Mouse (Mus musculus) lung, postnatal 10 days (tissue): ENCODE measurements around the gene Allc.

ENCODE experiments used
- DNase-seq: peaks from one replicate; pipeline ENCODE4 v3.0.0; 2021

Gene Allc

DNA sequence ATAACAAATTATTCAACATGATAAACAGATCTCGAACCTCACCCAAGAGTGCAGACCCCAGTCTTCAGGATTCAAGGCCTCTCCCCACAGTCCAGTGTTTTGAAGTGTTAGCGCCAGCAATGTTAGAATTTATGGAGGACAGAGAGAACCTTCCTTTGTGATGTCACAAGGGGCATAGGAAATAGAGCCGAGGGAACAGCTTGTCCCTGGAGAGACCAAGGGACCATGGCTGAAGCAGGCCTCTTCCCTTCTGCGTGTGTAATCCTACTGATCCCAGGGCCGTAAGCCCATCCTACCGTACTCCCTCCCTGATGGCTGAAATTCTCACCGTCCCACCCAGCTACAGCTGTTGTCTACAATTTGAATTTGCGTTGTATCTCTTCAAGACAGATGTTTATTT, at the start of gene Allc:
Gene Allc, minus strand, starts transcription at position 101 of the 400 bp plus-strand sequence.
- no peak for DNase-seq

DNA sequence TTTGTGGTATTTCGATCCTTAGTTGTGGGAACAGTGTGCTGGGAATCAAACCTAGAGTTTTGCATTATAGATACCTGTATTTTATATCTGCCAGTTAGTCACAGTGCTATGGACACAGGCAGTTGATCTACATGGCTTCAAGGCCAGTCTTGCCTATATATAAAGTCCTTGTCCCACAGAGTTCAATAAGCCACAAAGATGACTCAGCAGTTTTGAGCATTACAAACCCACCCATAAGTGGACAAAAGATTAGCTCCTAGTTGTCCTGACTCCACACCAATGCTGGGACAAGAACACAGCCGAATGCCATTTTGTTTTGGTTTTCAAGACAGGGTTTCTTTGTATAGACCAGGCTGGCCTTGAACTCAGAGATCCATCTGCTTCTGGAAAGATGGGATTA, 46.1 kb upstream of the Allc start:
- no peak for DNase-seq

DNA sequence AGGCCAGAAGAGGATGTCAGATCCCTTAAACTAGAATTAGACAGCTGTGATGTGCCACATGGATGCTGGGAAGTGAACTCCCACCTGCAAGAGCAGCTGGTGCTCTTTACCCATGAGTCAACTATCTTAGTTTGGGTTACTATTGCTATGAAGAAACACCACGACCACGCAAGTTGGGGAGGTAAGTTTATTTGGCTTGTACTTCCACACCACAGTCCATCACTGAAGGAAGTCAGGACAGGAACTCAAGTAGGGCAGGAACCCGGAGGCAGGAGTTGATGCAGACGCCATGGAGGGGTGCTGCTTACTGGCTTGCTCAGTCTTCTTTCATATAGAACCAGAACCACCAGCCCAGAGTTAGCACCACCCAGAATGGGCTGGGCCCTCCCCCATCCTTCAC, 44.8 kb upstream of the Allc start:
- DNase-seq = no peak

DNA sequence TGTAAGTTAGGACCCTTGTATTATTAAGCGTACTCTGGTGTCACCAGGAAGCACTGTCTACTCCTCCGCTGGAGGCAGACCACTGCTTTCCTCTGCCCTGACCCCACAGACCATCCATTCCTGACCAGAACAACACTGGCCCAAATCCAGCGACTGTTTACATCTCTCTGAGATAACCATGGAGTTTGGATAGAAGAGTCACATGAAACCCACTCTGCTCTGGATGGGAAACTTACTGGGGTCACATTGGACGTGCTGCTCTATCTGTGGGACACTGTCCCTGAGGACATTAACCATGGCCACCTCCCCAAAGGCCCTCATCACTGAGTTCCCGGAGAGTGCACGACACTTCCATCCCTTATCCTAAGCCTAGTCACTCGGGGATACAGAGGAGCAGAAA, 43.1 kb upstream of the Allc start:
- DNase-seq = no peak

DNA sequence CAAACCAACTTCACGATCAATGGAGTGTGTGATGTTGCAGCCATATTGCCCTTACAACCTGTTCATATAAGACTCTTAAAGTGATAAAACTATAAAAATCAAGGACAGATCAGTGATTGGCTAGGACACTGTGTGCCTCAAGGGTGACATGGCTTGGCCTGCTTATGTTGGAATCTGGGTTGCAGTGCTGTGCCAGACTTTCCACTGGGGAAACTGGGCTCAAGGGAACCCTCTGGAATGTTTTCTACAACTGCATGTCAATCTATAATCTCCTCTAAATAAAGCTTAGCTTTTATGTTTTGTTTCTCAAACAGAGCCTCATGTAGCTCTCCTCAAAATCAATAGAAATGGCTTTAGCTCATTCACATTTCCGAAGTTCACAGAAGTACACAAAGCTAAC, 41.9 kb upstream of the Allc start:
- no peak for DNase-seq

DNA sequence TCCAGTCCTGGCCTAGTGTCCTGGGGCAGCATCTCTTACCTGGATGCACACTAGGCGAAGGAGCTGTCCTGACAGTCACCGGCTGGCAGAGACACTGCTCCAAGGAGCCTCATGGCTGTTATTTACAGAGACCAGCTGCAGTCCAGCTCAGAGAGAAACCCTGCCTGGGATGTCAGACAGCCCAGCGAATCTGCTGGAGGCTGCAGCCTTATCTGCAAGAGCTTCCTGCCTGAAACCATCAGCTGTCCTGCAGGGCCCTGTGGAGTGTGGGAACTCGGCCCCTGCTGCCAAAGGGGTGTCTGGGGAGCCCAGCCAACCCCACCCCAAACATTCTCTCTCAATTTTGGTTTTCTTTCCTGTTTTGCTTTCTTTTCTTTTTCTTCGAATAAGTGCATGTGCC, 40.9 kb upstream of the Allc start, which contains the start of gene Colec11:
Gene Colec11, minus strand, starts transcription at position 183 of the 400 bp plus-strand sequence.
- peak; percentile 29 for DNase-seq

DNA sequence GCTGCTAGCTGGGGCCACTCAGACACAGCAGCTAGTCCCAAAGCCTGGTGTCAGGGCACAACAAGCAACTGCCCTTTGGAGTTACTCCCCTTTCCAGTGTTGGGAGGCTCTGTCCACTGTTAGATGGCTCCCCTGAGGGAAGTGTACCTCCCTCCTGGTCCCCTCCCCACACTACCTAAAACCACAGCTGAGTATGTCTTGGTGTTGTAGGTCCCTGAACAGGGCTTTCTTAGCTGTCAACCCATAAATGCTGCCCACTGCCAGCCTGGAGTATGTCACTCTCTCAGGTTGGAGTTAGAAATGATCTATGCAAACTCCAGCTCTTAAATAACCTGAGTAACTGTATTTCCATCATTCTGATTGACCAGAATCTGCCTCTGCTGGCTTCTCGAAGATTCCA, 40.3 kb upstream of the Allc start:
- no peak for DNase-seq

DNA sequence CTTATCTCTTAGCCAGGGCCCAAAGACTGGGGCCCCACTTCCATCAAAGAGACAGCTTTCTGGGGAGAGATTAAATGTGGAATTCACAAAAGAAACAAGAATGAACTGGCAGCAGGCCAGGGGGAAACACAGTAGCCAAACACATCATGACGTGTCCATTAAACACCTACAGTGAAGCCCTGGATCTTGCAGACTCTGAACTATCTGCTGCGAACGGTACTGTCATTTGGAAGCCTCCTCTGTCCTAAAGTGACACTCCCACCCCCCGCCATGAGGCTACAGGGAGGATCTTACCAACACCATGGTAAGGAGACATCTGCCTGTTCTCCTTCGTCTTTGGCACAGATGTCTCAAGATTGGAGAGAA, 39.8 kb upstream of the Allc start:
- DNase-seq = peak; percentile 29

DNA sequence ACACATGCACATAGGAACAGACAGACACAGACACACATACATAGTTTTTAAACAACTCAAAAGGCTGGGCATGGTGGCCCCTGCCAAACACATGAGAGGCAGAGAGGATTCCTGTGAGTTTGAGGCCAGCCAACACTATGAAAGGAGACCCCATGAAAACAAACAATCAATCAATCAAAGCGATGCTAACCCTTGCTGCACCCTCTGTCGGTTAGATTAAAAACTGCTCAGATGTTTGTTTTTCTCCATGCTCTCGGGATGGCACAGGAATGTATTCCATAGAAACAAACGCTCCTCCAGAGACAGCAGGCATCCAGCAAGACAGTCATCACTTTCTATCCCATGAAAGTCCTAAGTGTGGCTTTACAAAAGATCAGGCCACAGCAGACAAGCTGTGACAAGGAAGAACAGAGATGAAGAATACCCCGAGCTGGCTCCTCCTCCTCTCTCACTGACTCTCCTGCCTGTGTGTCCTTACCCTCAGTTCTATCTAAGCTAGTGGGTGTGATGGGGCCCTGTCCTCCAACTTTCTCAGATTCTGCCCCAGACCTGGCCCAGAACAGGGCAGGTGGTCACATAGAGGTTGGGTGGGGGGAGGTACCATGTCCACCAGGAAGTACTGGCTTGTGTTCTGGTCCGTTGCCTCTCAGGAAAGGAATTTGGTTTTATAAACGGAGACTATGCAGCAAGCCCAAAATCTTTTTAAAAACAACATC, 39.3 kb upstream of the Allc start:
- DNase-seq = no peak

DNA sequence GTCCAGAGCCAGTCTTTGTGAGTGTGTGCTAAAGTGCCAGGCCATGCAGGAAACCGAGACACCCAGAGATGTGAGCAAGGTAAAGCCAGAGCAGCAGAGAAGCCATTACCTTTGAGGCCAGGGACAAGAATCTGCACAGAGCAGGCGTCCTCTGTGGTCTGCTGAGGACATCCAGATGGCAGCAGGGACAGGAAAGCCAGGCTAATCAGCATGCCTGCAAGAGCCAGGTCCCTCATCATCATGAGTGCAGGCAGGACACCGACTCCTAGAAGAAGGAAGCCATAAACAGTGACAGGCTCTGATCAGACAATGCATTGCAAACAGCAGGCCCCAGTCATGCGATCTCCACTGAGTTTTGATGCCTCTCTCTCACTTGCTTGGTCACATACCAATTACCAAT, 35.0 kb upstream of the Allc start:
- DNase-seq = no peak

DNA sequence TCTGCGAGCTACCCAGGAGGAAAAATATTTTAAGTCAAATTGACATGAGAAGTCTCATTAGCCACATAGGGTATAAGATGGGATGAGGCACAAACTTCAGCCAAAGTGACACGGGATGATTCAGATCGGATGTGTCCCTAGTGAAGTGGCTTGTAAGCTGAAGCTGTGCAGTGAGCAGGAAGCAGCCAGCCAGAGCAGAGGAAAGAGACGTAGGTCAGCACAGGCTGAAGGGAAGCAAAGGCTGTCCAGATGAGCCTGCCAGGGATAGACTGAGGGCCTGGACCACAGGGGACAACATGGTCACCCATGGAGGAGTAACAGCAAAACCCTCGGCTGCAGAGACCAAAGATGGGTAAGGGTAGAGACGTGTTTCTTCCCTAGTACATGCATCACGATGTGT, 32.1 kb upstream of the Allc start:
- peak; percentile 28 for DNase-seq

DNA sequence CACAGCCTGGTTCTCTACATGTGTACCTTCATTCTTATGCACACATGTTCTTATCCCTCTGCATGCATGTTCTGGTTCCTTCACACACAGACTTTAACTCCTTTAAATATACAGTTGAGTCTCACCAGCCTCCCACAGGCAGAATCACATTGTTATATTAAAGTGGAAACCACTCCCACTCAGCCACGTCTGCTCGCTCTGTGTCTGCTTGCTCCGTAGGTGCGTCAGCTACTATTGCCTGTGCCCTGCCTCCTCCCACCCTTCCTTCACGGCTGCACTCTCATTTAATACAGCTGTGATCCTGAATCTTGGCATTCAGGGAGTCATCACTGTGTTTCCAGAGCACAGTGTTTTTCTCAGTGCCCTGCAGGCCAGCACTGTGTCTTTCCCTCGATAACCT, 30.1 kb upstream of the Allc start:
- DNase-seq = no peak

DNA sequence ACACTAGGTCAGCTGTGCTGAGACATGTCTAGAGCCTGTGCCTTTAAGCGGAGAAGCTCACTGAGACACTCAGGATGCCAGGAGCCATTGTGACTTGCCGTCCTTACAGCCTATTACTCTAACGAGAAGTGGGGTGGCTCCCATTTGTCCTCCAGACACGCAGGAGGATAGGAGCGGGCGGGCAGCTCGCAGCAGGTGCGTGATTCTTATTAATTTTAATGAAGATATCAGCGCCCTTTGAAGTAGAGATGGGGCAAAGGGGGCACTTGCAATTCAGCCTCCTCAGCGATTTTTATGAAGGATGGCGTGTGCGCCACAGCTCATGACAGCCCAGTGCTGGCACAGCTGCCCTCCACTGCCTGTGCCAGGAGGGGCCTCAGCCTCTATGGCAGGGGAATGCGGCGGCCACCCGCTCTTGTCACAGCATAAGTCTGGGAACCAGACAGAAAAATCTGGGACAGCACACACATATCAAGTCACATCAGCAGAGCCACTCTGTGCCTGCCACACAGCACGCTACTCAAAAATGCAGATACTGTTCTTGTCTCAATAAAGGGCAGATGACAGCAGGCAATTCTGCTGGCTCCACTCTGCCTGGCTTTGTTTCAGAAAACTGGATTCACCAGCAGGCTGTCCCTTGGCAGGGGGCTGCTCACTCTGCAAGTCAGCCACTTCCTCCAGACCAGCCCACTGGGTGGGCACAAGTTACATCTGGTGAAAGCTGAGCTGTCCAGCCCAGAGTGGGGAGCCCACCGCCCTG, 25.4 kb upstream of the Allc start:
- DNase-seq = peak; percentile 18

DNA sequence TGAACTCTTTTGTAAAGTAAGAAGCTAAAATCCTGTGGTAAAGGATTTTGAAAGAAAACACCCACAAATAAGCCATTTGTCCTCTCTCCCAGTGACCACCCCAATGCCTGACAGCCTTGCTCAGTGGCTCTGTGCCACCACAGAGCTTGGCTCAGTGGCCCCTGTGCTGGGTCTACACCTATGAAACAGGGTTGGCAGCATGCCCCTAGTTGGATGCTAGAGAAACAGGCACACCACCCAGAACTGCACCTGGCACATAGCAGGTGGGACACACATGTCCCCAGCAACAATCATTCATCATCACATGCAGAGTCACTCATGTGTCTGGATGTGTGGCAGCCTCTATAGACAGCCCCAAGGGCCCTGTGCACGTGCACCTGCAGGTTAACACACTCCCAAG, 21.2 kb upstream of the Allc start:
- no peak for DNase-seq

DNA sequence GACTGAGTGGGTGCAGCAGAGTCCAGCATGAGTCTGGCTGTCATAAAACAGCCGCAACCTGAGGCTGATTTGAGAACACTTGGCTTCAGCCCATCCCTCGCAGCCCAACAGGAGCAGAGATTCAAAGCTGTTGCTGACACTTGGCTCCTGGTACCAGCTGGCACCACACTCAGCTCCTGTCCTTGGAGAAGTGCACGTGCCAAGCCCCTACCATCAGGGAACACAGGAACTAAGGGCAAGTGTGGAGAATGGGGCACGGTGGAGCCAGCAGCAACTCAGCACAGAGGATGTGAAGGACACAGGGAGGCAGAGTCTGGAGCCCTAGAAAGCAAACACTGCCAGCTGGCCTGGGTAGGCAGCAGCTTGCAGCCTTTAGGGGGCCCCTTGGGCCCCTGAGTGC, 19.9 kb upstream of the Allc start:
- DNase-seq = no peak

DNA sequence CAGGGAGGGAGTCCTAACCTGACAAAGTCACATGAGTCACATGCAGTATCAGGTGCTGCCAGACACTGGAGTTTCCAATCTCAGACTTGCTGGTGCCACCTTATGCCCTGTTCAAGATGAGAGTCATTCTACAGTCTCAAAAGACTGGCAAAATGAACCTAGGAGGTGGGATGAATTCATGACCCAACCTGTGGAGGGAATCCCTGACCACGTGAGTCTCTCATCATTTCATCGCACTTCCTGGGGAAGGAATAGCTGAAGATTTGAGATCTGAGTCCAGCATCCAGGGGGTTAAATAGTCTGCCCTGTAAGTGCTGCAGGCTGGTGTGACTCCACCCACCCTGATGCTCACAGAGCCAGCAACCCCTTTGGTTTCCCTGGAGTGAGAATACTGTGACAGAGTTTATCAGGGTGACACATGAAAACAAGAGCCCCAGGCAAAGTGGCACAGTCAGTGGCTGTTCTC, 16.2 kb upstream of the Allc start:
- DNase-seq = no peak

DNA sequence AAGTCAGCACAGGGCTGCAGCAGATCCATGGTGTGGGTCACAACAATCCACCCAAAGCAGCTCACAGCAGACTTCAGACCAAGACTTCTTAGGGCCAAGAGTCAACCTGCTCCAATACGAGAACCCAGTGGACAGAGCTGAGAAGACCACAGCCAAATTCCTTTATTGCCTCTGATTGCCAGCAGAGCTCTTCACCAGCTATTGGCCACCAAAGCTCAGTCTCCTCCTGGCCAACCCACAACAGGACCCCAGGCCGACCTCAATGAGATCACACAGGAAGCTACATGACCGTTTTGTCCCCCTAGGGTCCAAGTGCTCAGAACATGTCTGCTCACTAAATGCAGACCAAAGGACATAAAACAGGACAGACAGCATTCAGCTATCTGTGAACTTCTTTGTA, 15.8 kb upstream of the Allc start:
- no peak for DNase-seq

DNA sequence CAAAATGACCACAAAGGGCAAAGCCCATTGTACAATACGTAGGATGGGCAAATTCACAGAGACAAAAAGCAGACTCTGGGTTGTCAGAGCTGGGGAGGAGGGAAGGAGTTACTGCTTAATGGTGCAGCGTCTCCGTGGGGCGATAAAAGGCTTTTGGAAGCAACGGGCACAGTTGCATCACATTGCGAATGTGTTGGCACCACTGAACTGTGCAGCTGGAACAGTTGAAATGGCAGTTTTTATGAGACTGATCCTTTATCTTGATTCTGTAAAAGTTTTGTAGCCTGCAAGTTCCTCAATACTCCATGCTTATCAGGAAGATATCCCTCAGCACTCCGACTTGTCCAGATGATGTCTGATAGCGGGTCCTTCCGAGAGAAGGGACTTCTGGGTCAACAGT, 15.4 kb upstream of the Allc start:
- DNase-seq = peak; percentile 21

DNA sequence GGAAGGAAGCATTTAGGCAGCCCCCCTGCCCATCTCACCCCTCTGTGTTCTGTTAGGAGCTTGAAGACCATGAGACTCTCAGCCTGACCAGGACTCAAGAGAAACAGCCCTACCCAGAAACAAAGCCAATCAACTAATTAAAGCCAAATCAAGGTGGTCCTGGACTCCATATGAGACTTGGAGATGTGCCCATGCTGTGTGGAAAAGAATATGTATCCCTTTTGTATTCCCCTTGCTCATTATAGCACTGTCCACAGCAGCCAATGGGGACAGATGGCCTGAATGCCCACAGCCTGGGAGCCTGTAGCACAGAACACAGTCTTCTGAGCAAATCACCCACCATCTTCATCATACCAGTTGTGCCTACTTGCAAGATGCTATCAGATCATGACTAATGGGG, 14.5 kb upstream of the Allc start:
- DNase-seq = no peak

DNA sequence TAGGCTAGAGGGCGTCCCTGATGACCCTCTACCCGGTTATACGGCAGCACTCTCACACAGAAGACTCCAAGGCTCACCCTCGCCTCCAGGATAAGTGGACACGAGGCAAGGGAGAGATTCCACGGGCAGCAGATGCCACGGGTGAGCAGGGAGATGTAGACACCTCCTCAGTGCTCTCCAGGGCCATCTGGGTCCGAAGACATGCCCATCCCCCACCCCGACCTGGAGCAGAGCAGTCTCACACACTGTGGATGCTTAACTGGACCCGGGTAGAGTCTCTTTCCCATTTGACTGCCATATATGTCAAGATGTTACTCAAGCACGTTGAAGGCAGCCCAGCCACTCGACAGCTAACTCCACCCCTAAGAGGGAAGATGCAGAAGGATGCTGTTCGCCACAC, 8.1 kb upstream of the Allc start:
- no peak for DNase-seq

DNA sequence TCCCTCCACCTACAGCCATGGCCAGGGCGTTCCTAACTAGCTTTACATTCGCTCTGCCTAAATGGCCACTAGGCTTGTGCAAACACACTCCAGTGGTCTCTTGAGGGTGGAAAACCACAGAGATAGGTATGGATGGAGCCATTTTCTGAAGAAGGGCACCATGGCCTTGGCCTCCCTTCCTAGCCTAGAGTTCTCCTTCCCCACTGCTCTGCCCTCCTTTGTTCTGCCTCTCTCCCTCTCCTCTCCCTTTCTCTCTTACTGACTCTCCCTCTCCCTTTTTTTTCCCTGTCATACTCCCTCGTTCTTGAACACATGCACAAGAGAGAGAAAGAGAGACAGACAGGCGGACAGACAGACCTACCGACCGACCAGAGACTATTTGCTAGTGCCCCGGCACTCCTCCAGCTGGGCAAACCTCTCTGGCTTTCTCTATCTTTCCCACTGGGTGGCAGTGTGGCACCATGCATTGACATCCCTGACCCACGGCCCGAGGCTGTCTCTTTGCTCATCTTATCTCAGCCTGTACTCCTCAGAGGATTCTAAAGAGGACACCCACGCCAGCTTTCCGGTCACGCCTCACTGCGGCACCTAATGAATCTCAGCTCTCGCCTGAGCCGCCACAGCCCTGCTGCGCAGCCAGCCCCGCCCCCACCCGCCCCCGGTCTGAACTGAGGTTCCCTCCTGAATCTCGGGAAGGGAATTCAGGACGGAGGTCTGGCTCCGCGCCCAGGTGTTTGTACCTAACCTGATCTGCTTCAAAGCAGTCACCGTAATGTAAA, 7.0 kb upstream of the Allc start:
- peak; percentile 90 for DNase-seq

DNA sequence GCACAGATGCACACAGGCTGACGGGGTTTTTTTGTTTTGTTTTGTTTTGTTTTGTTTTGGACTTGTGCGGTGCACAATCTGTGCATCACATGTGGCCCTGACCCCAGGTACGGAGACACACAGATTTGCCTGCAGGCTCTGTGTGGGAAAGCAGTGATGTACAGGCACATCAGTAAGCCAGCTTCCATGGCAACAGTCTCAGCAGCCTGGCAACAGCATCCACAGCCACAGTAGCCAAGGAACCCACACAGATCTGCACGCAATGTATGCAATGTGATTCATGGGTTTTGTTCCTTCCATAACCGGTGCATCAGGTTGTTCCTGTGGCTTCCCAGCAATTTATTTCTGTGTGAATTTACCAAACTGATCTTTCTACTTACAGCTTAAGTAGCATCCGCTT, 5.6 kb upstream of the Allc start:
- DNase-seq = no peak

DNA sequence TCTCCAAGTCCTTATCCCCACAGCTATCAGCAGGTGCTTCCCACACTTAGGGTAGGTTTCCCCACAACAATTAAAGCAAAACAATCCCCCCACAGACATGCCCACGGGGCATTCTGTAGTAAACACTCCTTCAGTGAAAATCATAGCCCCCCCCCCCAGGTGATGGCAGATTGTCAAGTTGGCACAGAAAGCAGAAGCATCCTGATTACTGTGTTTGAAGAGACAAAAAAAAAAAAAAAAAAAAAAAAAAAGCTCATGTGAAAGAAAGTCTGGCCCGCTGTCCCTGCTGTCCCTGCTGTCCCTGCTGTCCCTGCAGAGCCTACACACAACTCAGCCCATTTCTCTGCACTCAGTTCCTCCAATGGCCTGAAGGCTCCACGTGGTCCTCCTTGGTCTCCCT, 1.7 kb upstream of the Allc start:
- no peak for DNase-seq

DNA sequence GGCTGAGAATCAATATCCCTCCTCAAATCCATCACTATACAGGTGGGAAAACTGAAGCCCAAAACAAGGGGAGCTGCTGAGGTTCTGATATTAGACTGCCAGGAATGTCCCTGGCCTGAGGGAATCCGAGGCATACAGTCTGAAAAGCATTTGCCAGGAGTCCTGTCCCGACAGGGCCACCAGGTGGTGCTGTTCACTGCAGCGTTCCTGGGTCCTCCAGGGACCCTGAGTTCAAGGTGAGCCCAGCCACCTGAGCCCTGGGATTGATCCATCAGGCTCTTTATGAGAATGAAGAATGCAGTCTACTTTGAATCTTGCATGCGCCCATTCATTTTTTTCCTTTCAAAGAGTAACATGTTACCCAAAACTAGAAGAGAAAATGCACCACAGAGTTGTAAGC, 3.2 kb downstream of the Allc start:
- no peak for DNase-seq
